Mouse (Mus musculus): ENCODE measurements around the gene Tmem120a. TPM values are rescaled to one million over a fixed set of nuclear protein-coding genes. Genes with fewer than 3 reads are reported as not detected.

Tmem120a gene
- polyA plus RNA-seq, 1 experiment from 2014 or later: 59.4 TPM

DNA sequence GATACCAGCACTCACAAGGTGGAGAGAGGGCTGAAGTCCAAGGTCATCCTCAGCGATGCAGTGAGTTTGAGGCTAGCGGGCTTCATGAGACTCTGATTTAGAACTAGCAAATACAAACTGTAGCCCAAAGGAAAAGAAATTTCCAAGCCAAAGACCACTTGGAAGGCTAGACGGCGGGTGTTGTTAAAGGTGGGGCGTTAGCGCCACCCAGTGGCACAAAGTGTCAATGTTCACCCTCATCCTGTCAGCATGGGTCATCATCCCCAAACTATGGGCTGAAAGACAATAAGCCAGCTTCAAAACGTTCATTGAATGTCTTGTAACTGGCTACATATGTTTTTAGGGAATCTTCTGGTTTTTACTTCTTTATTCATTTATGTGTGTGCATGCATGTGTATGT, 19.3 kb upstream of the Tmem120a start:
- no peak for ATAC-seq (ENCODE audit: insufficient read depth, low FRiP score, low TSS enrichment)
- Histone ChIP-seq H3K36me3 (ENCODE audit: control insufficient read depth, insufficient read depth, low read length) (no peaks in the 10 kb centered on the region), H3K27me3 (ENCODE audit: control insufficient read depth, insufficient read depth, low read length) (no peaks in the 10 kb centered on the region), H3K9ac (ENCODE audit: low read length) (no peak overlapping the region), H3K4me1 (ENCODE audit: control insufficient read depth, insufficient read depth, low read length) (no peaks in the 10 kb centered on the region), H3K9me3 (ENCODE audit: control insufficient read depth, low read length) (no peaks in the 10 kb centered on the region), H3K4me2 (ENCODE audit: low read depth) (no peak overlapping the region), H3K4me3 (ENCODE audit: low read depth, low read length) (no peak overlapping the region), H3K27ac (ENCODE audit: low read depth, low read length) (no peak overlapping the region)
- WGBS: 4% methylated on average over 7 of the region's 7 CpGs
- peak; percentile 83 for DNase-seq (ENCODE audit: low spot score)

- H3K9ac ChIP-seq (ENCODE audit: low read length): no peak overlapping the region
- no peak for DNase-seq (ENCODE audit: low spot score)
- no peaks in the 10 kb centered on the region for H3K36me3 ChIP-seq (ENCODE audit: control insufficient read depth, insufficient read depth, low read length)
- H3K4me1 ChIP-seq (ENCODE audit: control insufficient read depth, insufficient read depth, low read length): no peaks in the 10 kb centered on the region
- no peak for ATAC-seq (ENCODE audit: insufficient read depth, low FRiP score, low TSS enrichment)
- no peak overlapping the region for H3K4me3 ChIP-seq (ENCODE audit: low read depth, low read length)
- no peaks in the 10 kb centered on the region for H3K9me3 ChIP-seq (ENCODE audit: control insufficient read depth, low read length)
- H3K4me2 ChIP-seq (ENCODE audit: low read depth): no peak overlapping the region
- H3K27me3 ChIP-seq (ENCODE audit: control insufficient read depth, insufficient read depth, low read length): no peaks in the 10 kb centered on the region
- 83% methylated on average over 3 of the region's 3 CpGs for WGBS
- H3K27ac ChIP-seq (ENCODE audit: low read depth, low read length): no peak overlapping the region
Observed at GRCm38 (mm10) chr5:135761881-135762280, 17.6 kb upstream of the Tmem120a start.

DNA sequence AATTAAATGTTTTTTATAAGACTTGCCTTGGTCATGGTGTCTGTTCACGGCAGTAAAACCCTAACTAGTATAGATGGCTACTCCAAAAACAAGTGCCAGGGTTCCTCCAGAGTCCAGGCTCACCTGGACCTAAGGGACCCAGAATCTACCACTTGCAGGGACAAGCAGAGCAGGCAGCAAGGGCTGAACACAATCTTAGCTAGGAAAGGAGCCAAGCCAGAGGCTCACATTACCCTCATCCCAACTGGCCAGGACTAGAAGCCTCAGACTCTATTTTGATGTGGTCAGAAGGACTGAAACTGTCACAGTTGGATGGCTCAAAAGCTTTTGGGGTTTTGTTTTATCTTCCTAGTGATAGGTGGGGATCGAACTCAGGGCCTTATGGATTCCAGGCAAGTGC, 7.3 kb upstream of the Tmem120a start:
- Histone ChIP-seq H3K4me3 (ENCODE audit: low read depth, low read length) (no peak overlapping the region), H3K9ac (ENCODE audit: low read length) (no peak overlapping the region), H3K9me3 (ENCODE audit: control insufficient read depth, low read length) (no peaks in the 10 kb centered on the region; the same call in 1 of the 2 replicates), H3K27me3 (ENCODE audit: control insufficient read depth, insufficient read depth, low read length) (no peaks in the 10 kb centered on the region), H3K4me2 (ENCODE audit: low read depth) (no peak overlapping the region), H3K4me1 (ENCODE audit: control insufficient read depth, insufficient read depth, low read length) (no peaks in the 10 kb centered on the region), H3K36me3 (ENCODE audit: control insufficient read depth, insufficient read depth, low read length) (no peaks in the 10 kb centered on the region), H3K27ac (ENCODE audit: low read depth, low read length) (no peak overlapping the region)
- 79% methylated on average over 2 of the region's 2 CpGs for WGBS
- DNase-seq (ENCODE audit: low spot score): no peak
- ATAC-seq (ENCODE audit: insufficient read depth, low FRiP score, low TSS enrichment): no peak

- Histone ChIP-seq H3K27ac (ENCODE audit: low read depth, low read length) (no peak overlapping the region), H3K27me3 (ENCODE audit: control insufficient read depth, insufficient read depth, low read length) (no peaks in the 10 kb centered on the region), H3K9ac (ENCODE audit: low read length) (no peak overlapping the region), H3K9me3 (ENCODE audit: control insufficient read depth, low read length) (no peaks in the 10 kb centered on the region; the same call in 1 of the 2 replicates), H3K4me2 (ENCODE audit: low read depth) (no peak overlapping the region), H3K36me3 (ENCODE audit: control insufficient read depth, insufficient read depth, low read length) (no peaks in the 10 kb centered on the region), H3K4me1 (ENCODE audit: control insufficient read depth, insufficient read depth, low read length) (no peaks in the 10 kb centered on the region), H3K4me3 (ENCODE audit: low read depth, low read length) (no peak overlapping the region)
- DNase-seq (ENCODE audit: low spot score) (no peak), ATAC-seq (ENCODE audit: insufficient read depth, low FRiP score, low TSS enrichment) (no peak)
- 80% methylated on average over 1 of the region's 1 CpGs for WGBS
Observed at GRCm38 (mm10) chr5:135751041-135751440, 6.8 kb upstream of the Tmem120a start.

GRCm38 (mm10) chr5:135744742-135745141, 494 bp upstream of the Tmem120a start:
- H3K27me3 ChIP-seq (ENCODE audit: control insufficient read depth, insufficient read depth, low read length): no peaks in the 10 kb centered on the region
- no peak overlapping the region for H3K27ac ChIP-seq (ENCODE audit: low read depth, low read length)
- H3K9me3 ChIP-seq (ENCODE audit: control insufficient read depth, low read length): no peaks in the 10 kb centered on the region; the same call in 1 of the 2 replicates
- WGBS: 23% methylated on average over 12 of the region's 12 CpGs
- no peak for ATAC-seq (ENCODE audit: insufficient read depth, low FRiP score, low TSS enrichment)
- peak overlapping the region; percentile 96 for H3K4me2 ChIP-seq (ENCODE audit: low read depth)
- peaks cover 7% of the 10 kb centered on the region for H3K4me1 ChIP-seq (ENCODE audit: control insufficient read depth, insufficient read depth, low read length)
- DNase-seq (ENCODE audit: low spot score): no peak
- H3K4me3 ChIP-seq (ENCODE audit: low read depth, low read length): peak overlapping the region; percentile 95
- 0 out of 2 replicates have a peak, but pooled peaks cover 3% of the 10 kb centered on the region for H3K36me3 ChIP-seq (ENCODE audit: control insufficient read depth, insufficient read depth, low read length)
- H3K9ac ChIP-seq (ENCODE audit: low read length): peak overlapping the region; percentile 41; the same call in 1 of the 2 replicates

GRCm38 (mm10) chr5:135742941-135743740, 1.1 kb downstream of the Tmem120a start:
- no peaks in the 10 kb centered on the region for H3K9me3 ChIP-seq (ENCODE audit: control insufficient read depth, low read length)
- peak; percentile 43 for DNase-seq (ENCODE audit: low spot score)
- no peak overlapping the region for H3K27ac ChIP-seq (ENCODE audit: low read depth, low read length)
- H3K4me1 ChIP-seq (ENCODE audit: control insufficient read depth, insufficient read depth, low read length): peaks cover 7% of the 10 kb centered on the region
- H3K27me3 ChIP-seq (ENCODE audit: control insufficient read depth, insufficient read depth, low read length): no peaks in the 10 kb centered on the region
- H3K4me3 ChIP-seq (ENCODE audit: low read depth, low read length): peak overlapping the region; percentile 95
- 21% methylated on average over 18 of the region's 18 CpGs for WGBS
- peak overlapping the region; percentile 96 for H3K4me2 ChIP-seq (ENCODE audit: low read depth)
- ATAC-seq (ENCODE audit: insufficient read depth, low FRiP score, low TSS enrichment): peak; percentile 21; the same call in 1 of the 2 replicates
- 0 out of 2 replicates have a peak, but pooled peaks cover 3% of the 10 kb centered on the region for H3K36me3 ChIP-seq (ENCODE audit: control insufficient read depth, insufficient read depth, low read length)
- H3K9ac ChIP-seq (ENCODE audit: low read length): peak overlapping the region; percentile 79

- Histone ChIP-seq H3K4me2 (ENCODE audit: low read depth) (no peak overlapping the region), H3K27ac (ENCODE audit: low read depth, low read length) (no peak overlapping the region), H3K4me3 (ENCODE audit: low read depth, low read length) (no peak overlapping the region), H3K36me3 (ENCODE audit: control insufficient read depth, insufficient read depth, low read length) (0 out of 2 replicates have a peak, but pooled peaks cover 3% of the 10 kb centered on the region), H3K9me3 (ENCODE audit: control insufficient read depth, low read length) (no peaks in the 10 kb centered on the region), H3K4me1 (ENCODE audit: control insufficient read depth, insufficient read depth, low read length) (peaks cover 7% of the 10 kb centered on the region), H3K9ac (ENCODE audit: low read length) (no peak overlapping the region), H3K27me3 (ENCODE audit: control insufficient read depth, insufficient read depth, low read length) (no peaks in the 10 kb centered on the region)
- 78% methylated on average over 10 of the region's 10 CpGs for WGBS
- ATAC-seq (ENCODE audit: insufficient read depth, low FRiP score, low TSS enrichment): no peak
- DNase-seq (ENCODE audit: low spot score): no peak
Observed at GRCm38 (mm10) chr5:135742156-135742555, 2.1 kb downstream of the Tmem120a start.

DNA sequence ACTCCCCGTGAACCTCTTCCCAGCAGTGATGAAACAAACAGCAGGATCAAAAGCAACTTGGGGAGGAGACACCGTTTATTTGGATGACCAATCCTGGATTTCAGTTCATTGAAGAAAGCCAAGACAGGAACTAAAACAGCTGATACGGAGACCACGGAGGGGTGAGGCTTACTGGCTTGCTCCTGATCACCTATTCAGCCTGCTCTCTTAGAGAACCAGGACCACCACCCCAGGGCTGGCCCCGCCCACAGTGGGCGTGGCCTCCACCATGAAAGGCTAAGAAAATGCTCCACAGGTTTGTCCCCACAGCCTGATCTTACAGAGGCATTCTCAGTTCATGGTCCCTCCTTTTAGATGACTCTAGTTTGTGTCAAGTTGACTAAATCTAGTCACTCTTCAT, 6.0 kb downstream of the Tmem120a start:
- peaks cover 32% of the 10 kb centered on the region for H3K36me3 ChIP-seq (ENCODE audit: control insufficient read depth, insufficient read depth, low read length)
- H3K9me3 ChIP-seq (ENCODE audit: control insufficient read depth, low read length): no peaks in the 10 kb centered on the region

GRCm38 (mm10) chr5:135737154-135737553, 7.1 kb downstream of the Tmem120a start:
- Histone ChIP-seq H3K27me3 (ENCODE audit: control insufficient read depth, insufficient read depth, low read length) (no peaks in the 10 kb centered on the region), H3K4me3 (ENCODE audit: low read depth, low read length) (no peak overlapping the region), H3K4me1 (ENCODE audit: control insufficient read depth, insufficient read depth, low read length) (no peaks in the 10 kb centered on the region), H3K9ac (ENCODE audit: low read length) (no peak overlapping the region), H3K36me3 (ENCODE audit: control insufficient read depth, insufficient read depth, low read length) (peaks cover 40% of the 10 kb centered on the region), H3K4me2 (ENCODE audit: low read depth) (no peak overlapping the region), H3K27ac (ENCODE audit: low read depth, low read length) (no peak overlapping the region), H3K9me3 (ENCODE audit: control insufficient read depth, low read length) (no peaks in the 10 kb centered on the region)
- DNase-seq (ENCODE audit: low spot score) (no peak), ATAC-seq (ENCODE audit: insufficient read depth, low FRiP score, low TSS enrichment) (no peak)
- WGBS: 78% methylated on average over 7 of the region's 7 CpGs

More for the DNA sequence above, 6.0 kb downstream of the Tmem120a start:
- Histone ChIP-seq H3K27ac (ENCODE audit: low read depth, low read length) (no peak overlapping the region), H3K27me3 (ENCODE audit: control insufficient read depth, insufficient read depth, low read length) (no peaks in the 10 kb centered on the region), H3K4me3 (ENCODE audit: low read depth, low read length) (no peak overlapping the region), H3K4me1 (ENCODE audit: control insufficient read depth, insufficient read depth, low read length) (peaks cover 3% of the 10 kb centered on the region), H3K4me2 (ENCODE audit: low read depth) (no peak overlapping the region), H3K9ac (ENCODE audit: low read length) (no peak overlapping the region)
- ATAC-seq (ENCODE audit: insufficient read depth, low FRiP score, low TSS enrichment) (no peak), DNase-seq (ENCODE audit: low spot score) (peak; percentile 48)
- 20% methylated on average over 6 of the region's 6 CpGs for WGBS
